Mouse (Mus musculus) embryonic facial prominence, embryonic 10.5 days (tissue): ENCODE data around the gene Tent4a. TPM values are rescaled to one million over a fixed set of nuclear protein-coding genes. Genes with fewer than 3 reads are reported as not detected.

ENCODE experiments used
- DNase-seq: peaks from one replicate; pipeline ENCODE4 v3.0.0-alpha.2; 2017; ENCODE audit warnings: low spot score
- H3K27ac ChIP-seq: fragments of 300-500 bp; sonication (generic); replicated peaks from 2 replicates; pipeline ENCODE4 v1.5.1; 2016; ENCODE audit warnings: mild to moderate bottlenecking
- H3K27me3 ChIP-seq: fragments of 300-500 bp; sonication (generic); replicated peaks from 2 replicates; pipeline ENCODE4 v1.6.1; 2016; ENCODE audit warnings: low read depth, mild to moderate bottlenecking; ENCODE audit not compliant: poor library complexity, severe bottlenecking
- H3K36me3 ChIP-seq: fragments of 300-500 bp; sonication (generic); replicated peaks from 2 replicates; pipeline ENCODE4 v1.6.1; 2016; ENCODE audit warnings: mild to moderate bottlenecking, moderate library complexity
- H3K4me1 ChIP-seq: fragments of 300-500 bp; sonication (generic); 2 replicates; pipeline ENCODE4 v1.6.1; 2016
- H3K4me3 ChIP-seq: fragments of 300-500 bp; sonication (generic); 2 replicates; pipeline ENCODE4 v1.5.1; 2016; ENCODE audit warnings: mild to moderate bottlenecking, moderate library complexity
- H3K9me3 ChIP-seq: fragments of 300-500 bp; sonication (generic); 2 replicates; pipeline ENCODE4 v1.6.1; 2016; ENCODE audit warnings: mild to moderate bottlenecking
- WGBS: fragments of 180-500 bp; shearing (Covaris S2); methylation state at CpG from one replicate; pipeline ENCODE4 v1.1.7; 2016; 5-methylcytosine and 5-hydroxymethylcytosine counted together
- polyA plus RNA-seq: library from polyadenylated mRNA; unstranded; fragments of >200 nt; fragmentation: Nextera tagmentation; extraction: Ambion mirVana; gene quantifications from 2 replicates; pipeline ENCODE4 v1.2.1, GENCODE M21; 2016

Gene Tent4a
- polyA plus RNA-seq, 1 experiment from 2014 or later, result 5.0 TPM

- H3K27me3 ChIP-seq, result no peaks in the 10 kb centered on the region
- 88% methylated on average over 6 of the region's 6 CpGs for whole genome bisulfite sequencing
- H3K27ac ChIP-seq, result no peak overlapping the region; the same call in 1 of the 2 replicates
- no peak for DNase-seq
- peak overlapping the region; percentile 84 for H3K4me3 ChIP-seq
- peaks cover 66% of the 10 kb centered on the region for H3K4me1 ChIP-seq
- H3K9me3 ChIP-seq, result no peaks in the 10 kb centered on the region
- peaks cover 36% of the 10 kb centered on the region for H3K36me3 ChIP-seq
Observed at GRCm38 (mm10) chr13:69530951-69531350, 3.5 kb downstream of the Tent4a start.

- no peaks in the 10 kb centered on the region for H3K27me3 ChIP-seq
- H3K9me3 ChIP-seq, result no peaks in the 10 kb centered on the region
- H3K4me3 ChIP-seq, result peak overlapping the region; percentile 84; the same call in 1 of the 2 replicates
- peaks cover 64% of the 10 kb centered on the region for H3K4me1 ChIP-seq
- no peak overlapping the region for H3K27ac ChIP-seq
- DNase-seq, result no peak
- peaks cover 36% of the 10 kb centered on the region for H3K36me3 ChIP-seq
- 83% methylated on average over 3 of the region's 3 CpGs for WGBS
Observed at GRCm38 (mm10) chr13:69530156-69530555, 4.3 kb downstream of the Tent4a start.

GRCm38 (mm10) chr13:69528531-69528930, 5.9 kb downstream of the Tent4a start:
- Histone ChIP-seq H3K4me3 (no peak overlapping the region), H3K36me3 (peaks cover 36% of the 10 kb centered on the region), H3K27ac (no peak overlapping the region), H3K9me3 (no peaks in the 10 kb centered on the region), H3K27me3 (no peaks in the 10 kb centered on the region), H3K4me1 (peaks cover 80% of the 10 kb centered on the region)
- no peak for DNase-seq
- WGBS, result 86% methylated on average over 7 of the region's 7 CpGs

- WGBS, result 75% methylated on average over 4 of the region's 4 CpGs
- no peak for DNase-seq
- H3K9me3 ChIP-seq, result no peaks in the 10 kb centered on the region
- no peaks in the 10 kb centered on the region for H3K27me3 ChIP-seq
- H3K36me3 ChIP-seq, result peaks cover 29% of the 10 kb centered on the region
- H3K27ac ChIP-seq, result no peak overlapping the region
- peaks cover 86% of the 10 kb centered on the region for H3K4me1 ChIP-seq
- no peak overlapping the region for H3K4me3 ChIP-seq
Observed at GRCm38 (mm10) chr13:69525867-69526266, 8.6 kb downstream of the Tent4a start.

- no peak for DNase-seq
- 70% methylated on average over 2 of the region's 2 CpGs for WGBS
- Histone ChIP-seq H3K27ac (no peak overlapping the region), H3K4me1 (peaks cover 74% of the 10 kb centered on the region), H3K27me3 (no peaks in the 10 kb centered on the region), H3K4me3 (no peak overlapping the region), H3K9me3 (no peaks in the 10 kb centered on the region), H3K36me3 (peaks cover 12% of the 10 kb centered on the region)
Observed at GRCm38 (mm10) chr13:69524158-69524530, 10.3 kb downstream of the Tent4a start.

GRCm38 (mm10) chr13:69523444-69524157, 10.8 kb downstream of the Tent4a start:
- no peak for DNase-seq
- Histone ChIP-seq H3K4me3 (no peak overlapping the region), H3K9me3 (no peaks in the 10 kb centered on the region), H3K27me3 (no peaks in the 10 kb centered on the region), H3K27ac (0 out of 2 replicates have a peak overlapping the region, but pooled peaks have one; percentile 5), H3K36me3 (peaks cover 6% of the 10 kb centered on the region; the same call in 1 of the 2 replicates), H3K4me1 (peaks cover 71% of the 10 kb centered on the region)
- 71% methylated on average over 14 of the region's 14 CpGs for WGBS

GRCm38 (mm10) chr13:69522161-69522791, 12.1 kb downstream of the Tent4a start:
- Histone ChIP-seq H3K4me1 (peaks cover 65% of the 10 kb centered on the region), H3K27ac (0 out of 2 replicates have a peak overlapping the region, but pooled peaks have one; percentile 35), H3K9me3 (no peaks in the 10 kb centered on the region), H3K27me3 (no peaks in the 10 kb centered on the region), H3K36me3 (0 out of 2 replicates have a peak, but pooled peaks cover 2% of the 10 kb centered on the region), H3K4me3 (no peak overlapping the region)
- WGBS, result 93% methylated on average over 1 of the region's 1 CpGs
- DNase-seq, result no peak

GRCm38 (mm10) chr13:69519137-69519536, 15.3 kb downstream of the Tent4a start:
- DNase-seq, result no peak
- no peaks in the 10 kb centered on the region for H3K9me3 ChIP-seq
- H3K36me3 ChIP-seq, result peaks cover 16% of the 10 kb centered on the region
- H3K4me1 ChIP-seq, result peaks cover 37% of the 10 kb centered on the region
- no peak overlapping the region for H3K4me3 ChIP-seq
- H3K27ac ChIP-seq, result no peak overlapping the region
- WGBS, result 78% methylated on average over 6 of the region's 6 CpGs
- H3K27me3 ChIP-seq, result no peaks in the 10 kb centered on the region

GRCm38 (mm10) chr13:69517445-69517844, 17.0 kb downstream of the Tent4a start:
- WGBS, result 90% methylated on average over 6 of the region's 6 CpGs

GRCm38 (mm10) chr13:69515091-69515490, 19.3 kb downstream of the Tent4a start:
- Histone ChIP-seq H3K4me3 (no peak overlapping the region), H3K4me1 (0 out of 2 replicates have a peak, but pooled peaks cover 5% of the 10 kb centered on the region), H3K36me3 (peaks cover 49% of the 10 kb centered on the region), H3K27me3 (no peaks in the 10 kb centered on the region), H3K27ac (no peak overlapping the region), H3K9me3 (no peaks in the 10 kb centered on the region)
- DNase-seq, result no peak
- WGBS, result 86% methylated on average over 3 of the region's 3 CpGs

More at GRCm38 (mm10) chr13:69517445-69517844, 17.0 kb downstream of the Tent4a start:
- H3K27ac ChIP-seq, result no peak overlapping the region
- peaks cover 28% of the 10 kb centered on the region for H3K36me3 ChIP-seq
- H3K4me3 ChIP-seq, result no peak overlapping the region
- H3K27me3 ChIP-seq, result no peaks in the 10 kb centered on the region
- H3K9me3 ChIP-seq, result no peaks in the 10 kb centered on the region
- peaks cover 20% of the 10 kb centered on the region for H3K4me1 ChIP-seq
- no peak for DNase-seq

GRCm38 (mm10) chr13:69509391-69510244, 24.8 kb downstream of the Tent4a start:
- Histone ChIP-seq H3K4me3 (no peak overlapping the region), H3K27me3 (no peaks in the 10 kb centered on the region), H3K27ac (no peak overlapping the region), H3K4me1 (0 out of 2 replicates have a peak, but pooled peaks cover 3% of the 10 kb centered on the region), H3K9me3 (no peaks in the 10 kb centered on the region), H3K36me3 (peaks cover 85% of the 10 kb centered on the region)
- WGBS, result 62% methylated on average over 9 of the region's 9 CpGs
- no peak for DNase-seq

GRCm38 (mm10) chr13:69507666-69508065, 26.8 kb downstream of the Tent4a start:
- Histone ChIP-seq H3K36me3 (peaks cover 95% of the 10 kb centered on the region), H3K4me3 (no peak overlapping the region), H3K27me3 (no peaks in the 10 kb centered on the region), H3K4me1 (0 out of 2 replicates have a peak, but pooled peaks cover 3% of the 10 kb centered on the region), H3K27ac (no peak overlapping the region), H3K9me3 (no peaks in the 10 kb centered on the region)
- WGBS, result 95% methylated on average over 3 of the region's 3 CpGs
- no peak for DNase-seq
